Mouse (Mus musculus): ENCODE data around the gene Mgst2. TPM values are rescaled to one million over a fixed set of nuclear protein-coding genes. Genes with fewer than 3 reads are reported as not detected.

Gene Mgst2
- polyA plus RNA-seq, 1 experiment from 2014 or later: 0.28 TPM

GRCm38 (mm10) chr3:51631971-51632370, 28.2 kb upstream of the Mgst2 start:
- peaks cover 2% of the 10 kb centered on the region; the same call in 1 of the 2 replicates for H3K9me3 ChIP-seq (ENCODE audit: control insufficient read depth, low read length)
- no peak overlapping the region for H3K4me2 ChIP-seq (ENCODE audit: low read depth, low read length, severe bottlenecking)
- H3K36me3 ChIP-seq (ENCODE audit: control insufficient read depth, insufficient read depth, low read length): no peaks in the 10 kb centered on the region
- no peak overlapping the region for H3K4me3 ChIP-seq (ENCODE audit: low read depth, low read length)
- no peak overlapping the region for H3K27ac ChIP-seq (ENCODE audit: low read depth, low read length)
- DNase-seq (ENCODE audit: low spot score) (no peak), ATAC-seq (replicated peaks; ENCODE audit: low FRiP score) (no peak)
- H3K9ac ChIP-seq (ENCODE audit: low read length): no peak overlapping the region
- no peaks in the 10 kb centered on the region for H3K27me3 ChIP-seq (ENCODE audit: control insufficient read depth, insufficient read depth, low read length)
- 90% methylated on average over 4 of the region's 4 CpGs for WGBS
- no peaks in the 10 kb centered on the region for H3K4me1 ChIP-seq (replicated peaks; ENCODE audit: control insufficient read depth, insufficient read depth, low read length)

GRCm38 (mm10) chr3:51634451-51634850, 25.7 kb upstream of the Mgst2 start:
- Histone ChIP-seq H3K4me3 (ENCODE audit: low read depth, low read length) (no peak overlapping the region), H3K27me3 (ENCODE audit: control insufficient read depth, insufficient read depth, low read length) (no peaks in the 10 kb centered on the region), H3K9ac (ENCODE audit: low read length) (no peak overlapping the region), H3K4me1 (replicated peaks; ENCODE audit: control insufficient read depth, insufficient read depth, low read length) (no peaks in the 10 kb centered on the region), H3K27ac (ENCODE audit: low read depth, low read length) (no peak overlapping the region), H3K4me2 (ENCODE audit: low read depth, low read length, severe bottlenecking) (no peak overlapping the region), H3K9me3 (ENCODE audit: control insufficient read depth, low read length) (peaks cover 2% of the 10 kb centered on the region; the same call in 1 of the 2 replicates), H3K36me3 (ENCODE audit: control insufficient read depth, insufficient read depth, low read length) (no peaks in the 10 kb centered on the region)
- 68% methylated on average over 1 of the region's 1 CpGs for WGBS
- ATAC-seq (replicated peaks; ENCODE audit: low FRiP score): no peak
- no peak for DNase-seq (ENCODE audit: low spot score)

- WGBS: 81% methylated on average over 2 of the region's 2 CpGs
- ATAC-seq (replicated peaks; ENCODE audit: low FRiP score): no peak
Observed at GRCm38 (mm10) chr3:51635960-51636359, 24.2 kb upstream of the Mgst2 start.

GRCm38 (mm10) chr3:51636700-51637099, 23.5 kb upstream of the Mgst2 start:
- H3K4me3 ChIP-seq (ENCODE audit: low read depth, low read length): no peak overlapping the region
- H3K36me3 ChIP-seq (ENCODE audit: control insufficient read depth, insufficient read depth, low read length): no peaks in the 10 kb centered on the region
- H3K9ac ChIP-seq (ENCODE audit: low read length): no peak overlapping the region
- H3K4me1 ChIP-seq (replicated peaks; ENCODE audit: control insufficient read depth, insufficient read depth, low read length): no peaks in the 10 kb centered on the region
- ATAC-seq (replicated peaks; ENCODE audit: low FRiP score) (no peak), DNase-seq (ENCODE audit: low spot score) (no peak)
- 93% methylated on average over 20 of the region's 20 CpGs for WGBS
- H3K4me2 ChIP-seq (ENCODE audit: low read depth, low read length, severe bottlenecking): no peak overlapping the region
- no peak overlapping the region for H3K27ac ChIP-seq (ENCODE audit: low read depth, low read length)
- H3K9me3 ChIP-seq (ENCODE audit: control insufficient read depth, low read length): peaks cover 2% of the 10 kb centered on the region; the same call in 1 of the 2 replicates
- H3K27me3 ChIP-seq (ENCODE audit: control insufficient read depth, insufficient read depth, low read length): no peaks in the 10 kb centered on the region

More at GRCm38 (mm10) chr3:51635960-51636359, 24.2 kb upstream of the Mgst2 start:
- H3K9me3 ChIP-seq (ENCODE audit: control insufficient read depth, low read length): peaks cover 2% of the 10 kb centered on the region; the same call in 1 of the 2 replicates
- no peaks in the 10 kb centered on the region for H3K4me1 ChIP-seq (replicated peaks; ENCODE audit: control insufficient read depth, insufficient read depth, low read length)
- no peaks in the 10 kb centered on the region for H3K27me3 ChIP-seq (ENCODE audit: control insufficient read depth, insufficient read depth, low read length)
- no peak overlapping the region for H3K9ac ChIP-seq (ENCODE audit: low read length)
- no peak for DNase-seq (ENCODE audit: low spot score)
- no peak overlapping the region for H3K4me3 ChIP-seq (ENCODE audit: low read depth, low read length)
- H3K4me2 ChIP-seq (ENCODE audit: low read depth, low read length, severe bottlenecking): no peak overlapping the region
- no peaks in the 10 kb centered on the region for H3K36me3 ChIP-seq (ENCODE audit: control insufficient read depth, insufficient read depth, low read length)
- H3K27ac ChIP-seq (ENCODE audit: low read depth, low read length): no peak overlapping the region

GRCm38 (mm10) chr3:51637326-51637725, 22.8 kb upstream of the Mgst2 start:
- no peaks in the 10 kb centered on the region for H3K4me1 ChIP-seq (replicated peaks; ENCODE audit: control insufficient read depth, insufficient read depth, low read length)
- ATAC-seq (replicated peaks; ENCODE audit: low FRiP score) (no peak), DNase-seq (ENCODE audit: low spot score) (no peak)
- no peak overlapping the region for H3K27ac ChIP-seq (ENCODE audit: low read depth, low read length)
- no peak overlapping the region for H3K4me3 ChIP-seq (ENCODE audit: low read depth, low read length)
- 91% methylated on average over 6 of the region's 6 CpGs for WGBS
- H3K9ac ChIP-seq (ENCODE audit: low read length): no peak overlapping the region
- peaks cover 2% of the 10 kb centered on the region; the same call in 1 of the 2 replicates for H3K9me3 ChIP-seq (ENCODE audit: control insufficient read depth, low read length)
- no peak overlapping the region for H3K4me2 ChIP-seq (ENCODE audit: low read depth, low read length, severe bottlenecking)
- no peaks in the 10 kb centered on the region for H3K27me3 ChIP-seq (ENCODE audit: control insufficient read depth, insufficient read depth, low read length)
- H3K36me3 ChIP-seq (ENCODE audit: control insufficient read depth, insufficient read depth, low read length): no peaks in the 10 kb centered on the region

- no peak for DNase-seq (ENCODE audit: low spot score)
- 94% methylated on average over 6 of the region's 6 CpGs for WGBS
- no peak overlapping the region for H3K4me3 ChIP-seq (ENCODE audit: low read depth, low read length)
Observed at GRCm38 (mm10) chr3:51638260-51638659, 21.9 kb upstream of the Mgst2 start.

GRCm38 (mm10) chr3:51645484-51645883, 14.7 kb upstream of the Mgst2 start:
- WGBS: 87% methylated on average over 6 of the region's 6 CpGs
- Histone ChIP-seq H3K27me3 (ENCODE audit: control insufficient read depth, insufficient read depth, low read length) (no peaks in the 10 kb centered on the region), H3K9me3 (ENCODE audit: control insufficient read depth, low read length) (no peaks in the 10 kb centered on the region), H3K36me3 (ENCODE audit: control insufficient read depth, insufficient read depth, low read length) (no peaks in the 10 kb centered on the region), H3K9ac (ENCODE audit: low read length) (no peak overlapping the region), H3K4me1 (replicated peaks; ENCODE audit: control insufficient read depth, insufficient read depth, low read length) (peaks cover 2% of the 10 kb centered on the region; the same call in 1 of the 2 replicates), H3K4me3 (ENCODE audit: low read depth, low read length) (no peak overlapping the region), H3K27ac (ENCODE audit: low read depth, low read length) (no peak overlapping the region), H3K4me2 (ENCODE audit: low read depth, low read length, severe bottlenecking) (no peak overlapping the region)
- DNase-seq (ENCODE audit: low spot score) (no peak), ATAC-seq (replicated peaks; ENCODE audit: low FRiP score) (no peak)

More at GRCm38 (mm10) chr3:51638260-51638659, 21.9 kb upstream of the Mgst2 start:
- Histone ChIP-seq H3K9ac (ENCODE audit: low read length) (no peak overlapping the region), H3K9me3 (ENCODE audit: control insufficient read depth, low read length) (peaks cover 2% of the 10 kb centered on the region; the same call in 1 of the 2 replicates), H3K27me3 (ENCODE audit: control insufficient read depth, insufficient read depth, low read length) (no peaks in the 10 kb centered on the region), H3K36me3 (ENCODE audit: control insufficient read depth, insufficient read depth, low read length) (no peaks in the 10 kb centered on the region), H3K27ac (ENCODE audit: low read depth, low read length) (no peak overlapping the region), H3K4me1 (replicated peaks; ENCODE audit: control insufficient read depth, insufficient read depth, low read length) (no peaks in the 10 kb centered on the region), H3K4me2 (ENCODE audit: low read depth, low read length, severe bottlenecking) (no peak overlapping the region)
- no peak for ATAC-seq (replicated peaks; ENCODE audit: low FRiP score)

- Histone ChIP-seq H3K27ac (ENCODE audit: low read depth, low read length) (no peak overlapping the region), H3K4me3 (ENCODE audit: low read depth, low read length) (no peak overlapping the region), H3K27me3 (ENCODE audit: control insufficient read depth, insufficient read depth, low read length) (no peaks in the 10 kb centered on the region), H3K36me3 (ENCODE audit: control insufficient read depth, insufficient read depth, low read length) (no peaks in the 10 kb centered on the region), H3K4me1 (replicated peaks; ENCODE audit: control insufficient read depth, insufficient read depth, low read length) (peaks cover 2% of the 10 kb centered on the region; the same call in 1 of the 2 replicates), H3K9me3 (ENCODE audit: control insufficient read depth, low read length) (no peaks in the 10 kb centered on the region), H3K9ac (ENCODE audit: low read length) (no peak overlapping the region), H3K4me2 (ENCODE audit: low read depth, low read length, severe bottlenecking) (no peak overlapping the region)
- no peak for DNase-seq (ENCODE audit: low spot score)
- WGBS: 82% methylated on average over 10 of the region's 10 CpGs
- no peak for ATAC-seq (replicated peaks; ENCODE audit: low FRiP score)
Observed at GRCm38 (mm10) chr3:51646301-51646700, 13.9 kb upstream of the Mgst2 start.

- WGBS: 92% methylated on average over 4 of the region's 4 CpGs
- ATAC-seq (replicated peaks; ENCODE audit: low FRiP score): no peak
- H3K4me1 ChIP-seq (replicated peaks; ENCODE audit: control insufficient read depth, insufficient read depth, low read length): peaks cover 2% of the 10 kb centered on the region; the same call in 1 of the 2 replicates
Observed at GRCm38 (mm10) chr3:51647356-51647755, 12.8 kb upstream of the Mgst2 start.

More at GRCm38 (mm10) chr3:51647356-51647755, 12.8 kb upstream of the Mgst2 start:
- Histone ChIP-seq H3K27ac (ENCODE audit: low read depth, low read length) (no peak overlapping the region), H3K9me3 (ENCODE audit: control insufficient read depth, low read length) (no peaks in the 10 kb centered on the region), H3K27me3 (ENCODE audit: control insufficient read depth, insufficient read depth, low read length) (no peaks in the 10 kb centered on the region), H3K4me2 (ENCODE audit: low read depth, low read length, severe bottlenecking) (no peak overlapping the region), H3K9ac (ENCODE audit: low read length) (no peak overlapping the region), H3K36me3 (ENCODE audit: control insufficient read depth, insufficient read depth, low read length) (no peaks in the 10 kb centered on the region), H3K4me3 (ENCODE audit: low read depth, low read length) (no peak overlapping the region)
- DNase-seq (ENCODE audit: low spot score): no peak

Measured in forebrain, embryonic 11.5 days (tissue).